Mouse (Mus musculus): ENCODE results near the gene Gab3.
A peak's percentile ranks its signal among the peaks of the same experiment; 100 is the strongest.

Gene Gab3

GRCm38 (mm10) chrX:75084774-75085508 lies at the start of gene Gab3:
TSS of gene Gab3 (minus strand) at chrX:75085458.
- DNase-seq (ENCODE audit: low read depth) = peak; percentile 78

- peak; percentile 83 for DNase-seq (ENCODE audit: low read depth)
Observed at GRCm38 (mm10) chrX:75130467-75131160, 45.4 kb upstream of the Gab3 start, which contains the start of gene Mpp1. TSS of gene Mpp1 (minus strand) at chrX:75131016.

- DNase-seq (ENCODE audit: low read depth) = no peak
Observed at GRCm38 (mm10) chrX:75129474-75129873, 44.2 kb upstream of the Gab3 start.

- DNase-seq (ENCODE audit: low read depth) = peak; percentile 26
Observed at GRCm38 (mm10) chrX:75128333-75128980, 43.2 kb upstream of the Gab3 start.

GRCm38 (mm10) chrX:75126893-75127292 lies 41.6 kb upstream of the Gab3 start:
- DNase-seq (ENCODE audit: low read depth) = no peak

- no peak for DNase-seq (ENCODE audit: low read depth)
Observed at GRCm38 (mm10) chrX:75125606-75126005, 40.3 kb upstream of the Gab3 start.

GRCm38 (mm10) chrX:75115550-75115949 lies 30.3 kb upstream of the Gab3 start:
- no peak for DNase-seq (ENCODE audit: low read depth)

GRCm38 (mm10) chrX:75102293-75102692 lies 17.0 kb upstream of the Gab3 start:
- DNase-seq (ENCODE audit: low read depth) = no peak

GRCm38 (mm10) chrX:75098799-75099198 lies 13.5 kb upstream of the Gab3 start:
- DNase-seq (ENCODE audit: low read depth) = no peak

- no peak for DNase-seq (ENCODE audit: low read depth)
Observed at GRCm38 (mm10) chrX:75096163-75096770, 11.0 kb upstream of the Gab3 start.

GRCm38 (mm10) chrX:75095369-75096162 lies 10.3 kb upstream of the Gab3 start, which contains the start of gene Dkc1:
TSS of gene Dkc1 (plus strand) at chrX:75095854.
- peak; percentile 93 for DNase-seq (ENCODE audit: low read depth)

GRCm38 (mm10) chrX:75085654-75086053 lies 396 bp upstream of the Gab3 start:
- DNase-seq (ENCODE audit: low read depth) = peak; percentile 35

GRCm38 (mm10) chrX:75083982-75084773 lies 1.1 kb downstream of the Gab3 start:
- DNase-seq (ENCODE audit: low read depth) = peak; percentile 49

- DNase-seq (ENCODE audit: low read depth) = peak; percentile 44
Observed at GRCm38 (mm10) chrX:75082351-75082750, 2.9 kb downstream of the Gab3 start.

- no peak for DNase-seq (ENCODE audit: low read depth)
Observed at GRCm38 (mm10) chrX:75056120-75056775, 29.0 kb downstream of the Gab3 start.

GRCm38 (mm10) chrX:75046921-75047635 lies 38.2 kb downstream of the Gab3 start:
- DNase-seq (ENCODE audit: low read depth) = no peak

GRCm38 (mm10) chrX:75045931-75046330 lies 39.3 kb downstream of the Gab3 start:
- DNase-seq (ENCODE audit: low read depth) = no peak

GRCm38 (mm10) chrX:75044595-75044994 lies 40.7 kb downstream of the Gab3 start:
- DNase-seq (ENCODE audit: low read depth) = no peak

GRCm38 (mm10) chrX:75036626-75037025 lies 48.6 kb downstream of the Gab3 start:
- no peak for DNase-seq (ENCODE audit: low read depth)

Measured in naive thymus-derived CD4-positive, alpha-beta T cell, adult 2 months (primary cell).